Mouse (Mus musculus): Measurements from ENCODE around the gene Olfr545. TPM values are rescaled to one million over a fixed set of nuclear protein-coding genes. Genes with fewer than 3 reads are reported as not detected.

Gene Olfr545
- polyA plus RNA-seq, 1 experiment from 2014 or later, result 0.16 TPM

Other genes with a start within 250 kb of the Olfr545 start
- 53.1 and 59.1 TPM in 2 replicates for gene Rhog, start 243.5 kb downstream of the Olfr545 start, polyA plus RNA-seq (2015; fragmentation: Nextera tagmentation; extraction: Ambion mirVana)
- 14.8 and 16.2 TPM in 2 replicates for gene Stim1, start 231.8 kb downstream of the Olfr545 start, polyA plus RNA-seq (2015; fragmentation: Nextera tagmentation; extraction: Ambion mirVana)
- 155 and 159 TPM in 2 replicates for gene Rrm1, start 57.9 kb downstream of the Olfr545 start, polyA plus RNA-seq (2015; fragmentation: Nextera tagmentation; extraction: Ambion mirVana)
- 0.38 and 0.48 TPM in 2 replicates for gene Olfr543, start 17.9 kb downstream of the Olfr545 start, polyA plus RNA-seq (2015; fragmentation: Nextera tagmentation; extraction: Ambion mirVana)
- gene Olfr544, start 11.3 kb downstream of the Olfr545 start, polyA plus RNA-seq (2015; fragmentation: Nextera tagmentation; extraction: Ambion mirVana), result 0.09 TPM in 1 of 2 replicates, not detected in the other
- not detected in 2 replicates for gene Olfr547, start 35.2 kb upstream of the Olfr545 start, polyA plus RNA-seq (2015; fragmentation: Nextera tagmentation; extraction: Ambion mirVana)
- gene Olfr548-ps1, start 41.3 kb upstream of the Olfr545 start, polyA plus RNA-seq (2015; fragmentation: Nextera tagmentation; extraction: Ambion mirVana), result not detected in 2 replicates
- not detected in 2 replicates for gene Olfr549, start 50.3 kb upstream of the Olfr545 start, polyA plus RNA-seq (2015; fragmentation: Nextera tagmentation; extraction: Ambion mirVana)
- 0.17 and 0.44 TPM in 2 replicates for gene Trim21, start 65.9 kb upstream of the Olfr545 start, polyA plus RNA-seq (2015; fragmentation: Nextera tagmentation; extraction: Ambion mirVana)
- not detected in 2 replicates for gene Olfr550, start 71.9 kb upstream of the Olfr545 start, polyA plus RNA-seq (2015; fragmentation: Nextera tagmentation; extraction: Ambion mirVana)
- not detected in 2 replicates for gene Olfr551, start 92.3 kb upstream of the Olfr545 start, polyA plus RNA-seq (2015; fragmentation: Nextera tagmentation; extraction: Ambion mirVana)
- gene Olfr552, start 98.2 kb upstream of the Olfr545 start, polyA plus RNA-seq (2015; fragmentation: Nextera tagmentation; extraction: Ambion mirVana), result not detected in 2 replicates
- gene Olfr553, start 118.6 kb upstream of the Olfr545 start, polyA plus RNA-seq (2015; fragmentation: Nextera tagmentation; extraction: Ambion mirVana), result not detected in 2 replicates
- not detected in 2 replicates for gene Olfr554, start 138.9 kb upstream of the Olfr545 start, polyA plus RNA-seq (2015; fragmentation: Nextera tagmentation; extraction: Ambion mirVana)
- not detected in 2 replicates for gene Olfr555, start 159.2 kb upstream of the Olfr545 start, polyA plus RNA-seq (2015; fragmentation: Nextera tagmentation; extraction: Ambion mirVana)
- gene Olfr556, start 165.3 kb upstream of the Olfr545 start, polyA plus RNA-seq (2015; fragmentation: Nextera tagmentation; extraction: Ambion mirVana), result not detected in 2 replicates
- gene Trim68, start 187.8 kb upstream of the Olfr545 start, polyA plus RNA-seq (2015; fragmentation: Nextera tagmentation; extraction: Ambion mirVana), result 13.0 and 15.5 TPM in 2 replicates
- gene Olfr557, start 196.3 kb upstream of the Olfr545 start, polyA plus RNA-seq (2015; fragmentation: Nextera tagmentation; extraction: Ambion mirVana), result not detected in 2 replicates
- gene Olfr558, start 202.6 kb upstream of the Olfr545 start, polyA plus RNA-seq (2015; fragmentation: Nextera tagmentation; extraction: Ambion mirVana), result 0.78 and 0.81 TPM in 2 replicates
- not detected in 2 replicates for gene Olfr33, start 219.5 kb upstream of the Olfr545 start, polyA plus RNA-seq (2015; fragmentation: Nextera tagmentation; extraction: Ambion mirVana)
- not detected in 2 replicates for gene Olfr559, start 227.9 kb upstream of the Olfr545 start, polyA plus RNA-seq (2015; fragmentation: Nextera tagmentation; extraction: Ambion mirVana)